ENCODE assay signal across 34 mouse cellular contexts in genomic region chr2:129092810-129093209, GRCm38 (mm10). TPM values are rescaled to one million over a fixed set of nuclear protein-coding genes. Genes with fewer than 3 reads are reported as not detected.
DNase-seq lines count a peak whose midpoint lies in the region; ATAC-seq and TF ChIP-seq lines count a peak whose summit lies in the region.
"Had no signal": no experiment of that assay in that cellular context is flagged by ENCODE, and none has a peak within 500 bp of the region (broad histone marks: within the 10 kb centered on the region; RNA-seq: fewer than 3 reads in every experiment).

No protein-coding gene starts in this region.

- 0 out of 2 replicates have a peak overlapping the region, but pooled peaks have one; percentile 8 for H3K9ac ChIP-seq in embryonic facial prominence, embryonic 14.5 days (ENCODE audit: low read depth, low read length)
- H3K9ac ChIP-seq: heart, embryonic 12.5 days; hindbrain, embryonic 14.5 days; liver, embryonic 15.5 days; lung, embryonic 14.5 days; neural tube, embryonic 15.5 days had no signal

- H3K4me1 ChIP-seq in embryonic facial prominence, embryonic 14.5 days (ENCODE audit: control insufficient read depth, insufficient read depth, low read length), result no peaks in the 10 kb centered on the region
- no peaks in the 10 kb centered on the region for H3K4me1 ChIP-seq in embryonic facial prominence, embryonic 10.5 days
- H3K4me1 ChIP-seq in E14TG2a.4 (replicated peaks; ENCODE audit: low read depth, low read length), result peaks cover 31% of the 10 kb centered on the region
- H3K4me1 ChIP-seq: liver, embryonic 15.5 days; neural tube, embryonic 15.5 days had no signal

- H3K36me3 ChIP-seq in embryonic facial prominence, embryonic 14.5 days (ENCODE audit: control insufficient read depth, insufficient read depth, low read length), result peaks cover 36% of the 10 kb centered on the region
- H3K36me3 ChIP-seq in embryonic facial prominence, embryonic 10.5 days (replicated peaks), result peaks cover 66% of the 10 kb centered on the region
- H3K36me3 ChIP-seq in E14TG2a.4 (ENCODE audit: insufficient read depth, low read length), result peaks cover 52% of the 10 kb centered on the region
- H3K36me3 ChIP-seq: liver, embryonic 15.5 days had no signal

- H3K9me3 ChIP-seq in embryonic facial prominence, embryonic 14.5 days (ENCODE audit: control insufficient read depth, low read length), result no peaks in the 10 kb centered on the region
- H3K9me3 ChIP-seq in embryonic facial prominence, embryonic 10.5 days, result no peaks in the 10 kb centered on the region
- no peaks in the 10 kb centered on the region for H3K9me3 ChIP-seq in E14TG2a.4 (ENCODE audit: low read length)
- H3K9me3 ChIP-seq: heart, embryonic 12.5 days; liver, embryonic 15.5 days; neural tube, embryonic 15.5 days had no signal

- ATAC-seq in embryonic facial prominence, embryonic 14.5 days (ENCODE audit: low read depth), result no peak
- ATAC-seq: forebrain, embryonic 14.5 days; inflammation-experienced regulatory T-cells, adult 6 months had no signal

- DNase-seq in embryonic facial prominence, embryonic 14.5 days (ENCODE audit: low spot score), result no peak
- DNase-seq in embryonic facial prominence, embryonic 10.5 days (ENCODE audit: low spot score), result no peak
- peak in 1 of 2 experiments; percentile 55 for DNase-seq in left cerebral cortex, adult 2 months (ENCODE audit: extremely low spot score in 1 of 2, low spot score in 2 of 2)
- DNase-seq in left cerebral cortex, postnatal 4 days, result no peak
- DNase-seq in frontal cortex, adult 2 months (ENCODE audit: extremely low spot score in 1 of 2, low spot score in 1 of 2), result peak; percentile 43 to 47
- no peak for DNase-seq in urinary bladder, postnatal 36 days (ENCODE audit: low spot score in 2 of 2)
- DNase-seq in heart, postnatal 36 days, result no peak
- DNase-seq: adrenal gland, postnatal 14 days; cerebellum, adult 18-20 months; cerebellum, postnatal 10 days; gastrocnemius, postnatal 25 days; heart, adult 2 months; kidney, adult 11 months; kidney, postnatal 14 days; layer of hippocampus, postnatal 36 days; liver; lung, embryonic 14.5 days; lung, postnatal 14 days; midbrain, embryonic 14.5 days; retina, postnatal 1 day had no signal

- 92% methylated on average over 12 of the region's 12 CpGs for WGBS in embryonic facial prominence, embryonic 14.5 days
- 92% methylated on average over 12 of the region's 12 CpGs for WGBS in embryonic facial prominence, embryonic 10.5 days

- TF ChIP-seq CTCF in left cerebral cortex, adult 2 months (IDR thresholded peaks at IDR 0.05), result no peak
- TF ChIP-seq CTCF in E14TG2a.4 (conservative IDR thresholded peaks at IDR 0.05; ENCODE audit: low read length), result no peak

- H3K27me3 ChIP-seq in embryonic facial prominence, embryonic 14.5 days (replicated peaks; ENCODE audit: control insufficient read depth, insufficient read depth, low read length), result no peaks in the 10 kb centered on the region
- no peaks in the 10 kb centered on the region for H3K27me3 ChIP-seq in embryonic facial prominence, embryonic 10.5 days (replicated peaks; ENCODE audit: low read depth, poor library complexity, severe bottlenecking)
- H3K27me3 ChIP-seq in E14TG2a.4 (ENCODE audit: insufficient read depth, low read length), result no peaks in the 10 kb centered on the region
- H3K27me3 ChIP-seq: heart, embryonic 12.5 days; liver, embryonic 15.5 days; neural tube, embryonic 15.5 days had no signal

- intact Hi-C loops in left cerebral cortex, adult 2 months (cut with DNase I), result no loop called here
- intact Hi-C loops in left cerebral cortex, postnatal 4 days (cut with DNase I), result no loop called here
- intact Hi-C loops in heart, postnatal 36 days (cut with DNase I), result no loop called here

- no peak overlapping the region for H3K4me2 ChIP-seq in embryonic facial prominence, embryonic 14.5 days (ENCODE audit: low read depth, low read length)
- H3K4me2 ChIP-seq: heart, embryonic 12.5 days; hindbrain, embryonic 14.5 days; liver, embryonic 15.5 days; lung, embryonic 14.5 days; neural tube, embryonic 15.5 days had no signal

- no peak overlapping the region for H3K4me3 ChIP-seq in embryonic facial prominence, embryonic 14.5 days (ENCODE audit: low read depth, low read length)
- no peak overlapping the region for H3K4me3 ChIP-seq in embryonic facial prominence, embryonic 10.5 days
- H3K4me3 ChIP-seq in left cerebral cortex, adult 2 months, result no peak overlapping the region
- H3K4me3 ChIP-seq in E14TG2a.4 (replicated peaks; ENCODE audit: low read length), result peak overlapping the region; percentile 43; the same call in 1 of the 2 replicates
- H3K4me3 ChIP-seq: heart, adult 2 months; heart, embryonic 12.5 days; liver, embryonic 15.5 days; neural tube, embryonic 15.5 days had no signal

- H3K27ac ChIP-seq in embryonic facial prominence, embryonic 14.5 days (replicated peaks; ENCODE audit: low read depth, low read length), result no peak overlapping the region
- no peak overlapping the region for H3K27ac ChIP-seq in embryonic facial prominence, embryonic 10.5 days (replicated peaks)
- peak overlapping the region; percentile 83 for H3K27ac ChIP-seq in left cerebral cortex, adult 2 months
- H3K27ac ChIP-seq: heart, adult 2 months; hindbrain, embryonic 14.5 days; liver, embryonic 15.5 days; neural tube, embryonic 15.5 days had no signal

RNA-seq across cellular contexts. Expression of gene Polr1b, which starts 8.0 kb away (rescaled TPM):
- 9.2 and 11.5 TPM in 2 replicates for polyA plus RNA-seq in embryonic facial prominence, embryonic 14.5 days (2014; fragmentation: Nextera tagmentation; extraction: Ambion mirVana)
- 48.7 and 48.9 TPM in 2 replicates for polyA plus RNA-seq in embryonic facial prominence, embryonic 10.5 days (2016; fragmentation: Nextera tagmentation; extraction: Ambion mirVana)
- total RNA-seq in left cerebral cortex, adult 2 months (2021), result 10 to 100 TPM; 23.5 to 27.7 TPM
- total RNA-seq in left cerebral cortex, postnatal 4 days (2021), result 10 to 100 TPM; 31.2 to 35.0 TPM
- 27.8 and 29.3 TPM in 2 replicates for polyA plus RNA-seq in frontal cortex, adult 2 months (2012; rRNA removed)
- 10 to 100 TPM; 11.9 to 12.2 TPM for total RNA-seq in heart, postnatal 36 days (2021)

RNA-seq across cellular contexts. Expression of gene Ttl, which starts 27.1 kb away (rescaled TPM):
- 18.4 and 19.5 TPM in 2 replicates for polyA plus RNA-seq in embryonic facial prominence, embryonic 14.5 days (2014; fragmentation: Nextera tagmentation; extraction: Ambion mirVana)
- polyA plus RNA-seq in embryonic facial prominence, embryonic 10.5 days (2016; fragmentation: Nextera tagmentation; extraction: Ambion mirVana), result 14.3 and 14.7 TPM in 2 replicates
- 10 to 100 TPM; 64.0 to 70.2 TPM for total RNA-seq in left cerebral cortex, adult 2 months (2021)
- 10 to 100 TPM; 90.0 to 95.0 TPM for total RNA-seq in left cerebral cortex, postnatal 4 days (2021)
- polyA plus RNA-seq in frontal cortex, adult 2 months (2012; rRNA removed), result 30.1 and 30.8 TPM in 2 replicates
- total RNA-seq in heart, postnatal 36 days (2021), result 10 to 100 TPM; 18.8 to 19.9 TPM

RNA-seq across cellular contexts. Expression of gene Chchd5, which starts 36.7 kb away (rescaled TPM):
- 25.8 and 30.3 TPM in 2 replicates for polyA plus RNA-seq in embryonic facial prominence, embryonic 14.5 days (2014; fragmentation: Nextera tagmentation; extraction: Ambion mirVana)
- 25.6 and 29.0 TPM in 2 replicates for polyA plus RNA-seq in embryonic facial prominence, embryonic 10.5 days (2016; fragmentation: Nextera tagmentation; extraction: Ambion mirVana)
- total RNA-seq in left cerebral cortex, adult 2 months (2021), result 10 to 100 TPM; 10.2 to 12.2 TPM
- 10 to 100 TPM; 10.2 to 12.0 TPM for total RNA-seq in left cerebral cortex, postnatal 4 days (2021)
- polyA plus RNA-seq in frontal cortex, adult 2 months (2012; rRNA removed), result 14.9 and 16.8 TPM in 2 replicates
- total RNA-seq in heart, postnatal 36 days (2021), result 10 to 100 TPM; 12.4 to 12.5 TPM

RNA-seq across cellular contexts. Expression of gene Vinac1, which starts 44.8 kb away (rescaled TPM):
- polyA plus RNA-seq in embryonic facial prominence, embryonic 14.5 days (2014; fragmentation: Nextera tagmentation; extraction: Ambion mirVana), result 0.18 and 0.20 TPM in 2 replicates
- 0.07 TPM in 1 of 2 replicates, not detected in the other for polyA plus RNA-seq in embryonic facial prominence, embryonic 10.5 days (2016; fragmentation: Nextera tagmentation; extraction: Ambion mirVana)
- under 1 TPM in 1 of 2 experiments, not detected in 1; 0.25 TPM for total RNA-seq in left cerebral cortex, adult 2 months (2021)
- total RNA-seq in left cerebral cortex, postnatal 4 days (2021), result under 1 TPM; 0.18 to 0.36 TPM
- polyA plus RNA-seq in frontal cortex, adult 2 months (2012; rRNA removed), result 0.11 and 0.20 TPM in 2 replicates
- not detected for total RNA-seq in heart, postnatal 36 days (2021)
- total RNA-seq: common myeloid progenitor, adult 5-6 weeks; gastrocnemius, postnatal 25 days; heart, adult 2 months; hematopoietic stem cell, adult 5-6 weeks; monocyte, adult 5-6 weeks had no signal
- polyA plus RNA-seq: heart, postnatal 0 days; kidney, embryonic 14.5 days; limb, embryonic 11.5 days; liver, embryonic 15.5 days; small intestine, adult 2 months had no signal

Comparison
In these comparisons a context has a peak if more than half of its experiments do, and no peak if none do; other contexts are left out.
1. DNase-seq: peak in frontal cortex, adult 2 months (2 of 2); none in embryonic facial prominence, embryonic 14.5 days (single experiment), embryonic facial prominence, embryonic 10.5 days (single experiment), left cerebral cortex, postnatal 4 days (single experiment), urinary bladder, postnatal 36 days (0 of 2) and heart, postnatal 36 days (0 of 2).